Mouse (Mus musculus) forelimb bud, embryonic 11.5 days (tissue): ENCODE measurements at regions not wholly inside any gene's neighbourhood (a gene's known extent, or its start where the extent isn't known, plus 50 kb on each side); places are given as distances from the start of the nearest gene placed in this dataset.
A peak's percentile ranks its signal among the peaks of the same experiment; 100 is the strongest.

ENCODE experiments used
- DNase-seq: peaks from one replicate; pipeline ENCODE4 v3.0.0-alpha.2; 2012; ENCODE audit warnings: low read depth, low spot score

- peak; percentile 39 for DNase-seq
Observed at GRCm38 (mm10) chr7:93795210-93795609, 715.5 kb downstream of the Fam181b start.

GRCm38 (mm10) chr7:93835697-93836096, 756.0 kb downstream of the Fam181b start:
- no peak for DNase-seq

- DNase-seq, result no peak
Observed at GRCm38 (mm10) chr7:93836169-93836568, 756.5 kb downstream of the Fam181b start.

- no peak for DNase-seq
Observed at GRCm38 (mm10) chr7:93855025-93855424, 775.4 kb downstream of the Fam181b start.

- DNase-seq, result no peak
Observed at GRCm38 (mm10) chr7:93893701-93894100, 814.0 kb downstream of the Fam181b start.

GRCm38 (mm10) chr7:93896921-93897320, 817.3 kb downstream of the Fam181b start:
- DNase-seq, result no peak

GRCm38 (mm10) chr7:93902770-93903169, 823.1 kb downstream of the Fam181b start:
- no peak for DNase-seq

- no peak for DNase-seq
Observed at GRCm38 (mm10) chr7:93936925-93937324, 857.3 kb downstream of the Fam181b start.

- DNase-seq, result no peak
Observed at GRCm38 (mm10) chr7:93982103-93982502, 902.4 kb downstream of the Fam181b start.

GRCm38 (mm10) chr7:94002780-94003179, 923.1 kb downstream of the Fam181b start:
- DNase-seq, result no peak

- DNase-seq, result no peak
Observed at GRCm38 (mm10) chr7:94042466-94043030, 962.9 kb downstream of the Fam181b start.

- no peak for DNase-seq
Observed at GRCm38 (mm10) chr7:94045428-94045827, 965.8 kb downstream of the Fam181b start.

- peak; percentile 17 for DNase-seq
Observed at GRCm38 (mm10) chr7:94046029-94046428, 966.4 kb downstream of the Fam181b start.

- DNase-seq, result no peak
Observed at GRCm38 (mm10) chr7:94061814-94062545, 982.3 kb downstream of the Fam181b start.
